Mouse (Mus musculus): ENCODE data around the gene Sprr1b. TPM values are rescaled to one million over a fixed set of nuclear protein-coding genes. Genes with fewer than 3 reads are reported as not detected.

Gene Sprr1b
- polyA plus RNA-seq, 2 experiments: 6.3 to 15.7 TPM

GRCm38 (mm10) chr3:92417782-92418181 lies 20.8 kb downstream of the Sprr1b start, which contains the start of gene Sprr2j-ps:
TSS of gene Sprr2j-ps (plus strand) at chr3:92418082.
- H3K27ac ChIP-seq (replicated peaks; ENCODE audit: low read depth, low read length): no peak within 1 kb of the TSS
- no peaks in the 10 kb centered on the region for H3K27me3 ChIP-seq (ENCODE audit: control insufficient read depth, insufficient read depth, low read length)
- H3K4me2 ChIP-seq (replicated peaks; ENCODE audit: low read depth, low read length, severe bottlenecking): no peak within 1 kb of the TSS
- H3K36me3 ChIP-seq (ENCODE audit: control insufficient read depth, insufficient read depth, low read length): no peaks in the 10 kb centered on the region
- ATAC-seq (ENCODE audit: low FRiP score, low read depth) (no peak), DNase-seq (ENCODE audit: low spot score) (no peak)
- no peaks in the 10 kb centered on the region for H3K9me3 ChIP-seq (ENCODE audit: control insufficient read depth, low read length)
- no peak within 1 kb of the TSS for H3K9ac ChIP-seq (ENCODE audit: low read depth, low read length, severe bottlenecking)
- H3K4me3 ChIP-seq (replicated peaks; ENCODE audit: low read length): no peak within 1 kb of the TSS
- no peaks in the 10 kb centered on the region for H3K4me1 ChIP-seq (ENCODE audit: control insufficient read depth, insufficient read depth, low read length)
- no peak for TF ChIP-seq POLR2A (IDR thresholded peaks at IDR 0.05; ENCODE audit: borderline replicate concordance, extremely low read depth, insufficient read depth, insufficient read length)
- 81% methylated on average over 2 of the region's 2 CpGs for WGBS

- DNase-seq (ENCODE audit: low spot score) (no peak), ATAC-seq (ENCODE audit: low FRiP score, low read depth) (no peak)
- H3K4me3 ChIP-seq (replicated peaks; ENCODE audit: low read length): no peak within 1 kb of the TSS
- no peaks in the 10 kb centered on the region for H3K9me3 ChIP-seq (ENCODE audit: control insufficient read depth, low read length)
- no peaks in the 10 kb centered on the region for H3K4me1 ChIP-seq (ENCODE audit: control insufficient read depth, insufficient read depth, low read length)
- no peaks in the 10 kb centered on the region for H3K36me3 ChIP-seq (ENCODE audit: control insufficient read depth, insufficient read depth, low read length)
- no peaks in the 10 kb centered on the region for H3K27me3 ChIP-seq (ENCODE audit: control insufficient read depth, insufficient read depth, low read length)
- no peak within 1 kb of the TSS for H3K27ac ChIP-seq (replicated peaks; ENCODE audit: low read depth, low read length)
- no peak within 1 kb of the TSS for H3K9ac ChIP-seq (ENCODE audit: low read depth, low read length, severe bottlenecking)
- whole genome bisulfite sequencing: 88% methylated on average over 2 of the region's 2 CpGs
- TF ChIP-seq POLR2A (IDR thresholded peaks at IDR 0.05; ENCODE audit: borderline replicate concordance, extremely low read depth, insufficient read depth, insufficient read length): no peak
- no peak within 1 kb of the TSS for H3K4me2 ChIP-seq (replicated peaks; ENCODE audit: low read depth, low read length, severe bottlenecking)
Measured at GRCm38 (mm10) chr3:92407691-92408090, 30.9 kb downstream of the Sprr1b start, which contains the start of gene Sprr2i. TSS of gene Sprr2i (plus strand) at chr3:92407991.

- DNase-seq (ENCODE audit: low spot score) (no peak), ATAC-seq (ENCODE audit: low FRiP score, low read depth) (no peak)
Measured at GRCm38 (mm10) chr3:92394301-92394700, 44.3 kb downstream of the Sprr1b start.

More at GRCm38 (mm10) chr3:92394301-92394700, 44.3 kb downstream of the Sprr1b start:
- TF ChIP-seq POLR2A (IDR thresholded peaks at IDR 0.05; ENCODE audit: borderline replicate concordance, extremely low read depth, insufficient read depth, insufficient read length): no peak
- no peak overlapping the region for H3K9ac ChIP-seq (ENCODE audit: low read depth, low read length, severe bottlenecking)
- no peaks in the 10 kb centered on the region for H3K27me3 ChIP-seq (ENCODE audit: control insufficient read depth, insufficient read depth, low read length)
- 62% methylated on average over 1 of the region's 1 CpGs for WGBS
- H3K4me2 ChIP-seq (replicated peaks; ENCODE audit: low read depth, low read length, severe bottlenecking): no peak overlapping the region
- H3K36me3 ChIP-seq (ENCODE audit: control insufficient read depth, insufficient read depth, low read length): no peaks in the 10 kb centered on the region
- no peak overlapping the region for H3K4me3 ChIP-seq (replicated peaks; ENCODE audit: low read length)
- no peaks in the 10 kb centered on the region for H3K9me3 ChIP-seq (ENCODE audit: control insufficient read depth, low read length)
- no peak overlapping the region for H3K27ac ChIP-seq (replicated peaks; ENCODE audit: low read depth, low read length)
- no peaks in the 10 kb centered on the region for H3K4me1 ChIP-seq (ENCODE audit: control insufficient read depth, insufficient read depth, low read length)

Other genes starting within 250 kb of the Sprr1b start
- gene Sprr2a1, start 223.0 kb downstream of the Sprr1b start, polyA plus RNA-seq (2012; rRNA removed): 0.19 and 0.29 TPM in 2 replicates
- gene Sprr2a1, start 223.0 kb downstream of the Sprr1b start, polyA plus RNA-seq (2014; fragmentation: Nextera tagmentation; extraction: Ambion mirVana): 0.26 and 0.45 TPM in 2 replicates
- gene Sprr2a2, start 222.9 kb downstream of the Sprr1b start, polyA plus RNA-seq (2012; rRNA removed): 10.2 and 21.5 TPM in 2 replicates
- 9.4 and 9.7 TPM in 2 replicates for gene Sprr2a2, start 222.9 kb downstream of the Sprr1b start, polyA plus RNA-seq (2014; fragmentation: Nextera tagmentation; extraction: Ambion mirVana)
- gene Sprr2a3, start 153.4 kb downstream of the Sprr1b start, polyA plus RNA-seq (2012; rRNA removed): 0.63 TPM in 2 replicates
- 0.44 and 0.52 TPM in 2 replicates for gene Sprr2a3, start 153.4 kb downstream of the Sprr1b start, polyA plus RNA-seq (2014; fragmentation: Nextera tagmentation; extraction: Ambion mirVana)
- gene Sprr2b, start 122.2 kb downstream of the Sprr1b start, polyA plus RNA-seq (2012; rRNA removed): not detected in 2 replicates
- not detected in 2 replicates for gene Sprr2b, start 122.2 kb downstream of the Sprr1b start, polyA plus RNA-seq (2014; fragmentation: Nextera tagmentation; extraction: Ambion mirVana)
- not detected in 2 replicates for gene Sprr2d, start 99.6 kb downstream of the Sprr1b start, polyA plus RNA-seq (2012; rRNA removed)
- gene Sprr2d, start 99.6 kb downstream of the Sprr1b start, polyA plus RNA-seq (2014; fragmentation: Nextera tagmentation; extraction: Ambion mirVana): not detected in 2 replicates
- gene Sprr2e, start 86.6 kb downstream of the Sprr1b start, polyA plus RNA-seq (2012; rRNA removed): not detected in 2 replicates
- gene Sprr2e, start 86.6 kb downstream of the Sprr1b start, polyA plus RNA-seq (2014; fragmentation: Nextera tagmentation; extraction: Ambion mirVana): not detected in 2 replicates
- gene Sprr2f, start 73.6 kb downstream of the Sprr1b start, polyA plus RNA-seq (2012; rRNA removed): 0.27 and 0.43 TPM in 2 replicates
- not detected in 2 replicates for gene Sprr2f, start 73.6 kb downstream of the Sprr1b start, polyA plus RNA-seq (2014; fragmentation: Nextera tagmentation; extraction: Ambion mirVana)
- 0.09 TPM in 1 of 2 replicates, not detected in the other for gene Sprr2h, start 53.1 kb downstream of the Sprr1b start, polyA plus RNA-seq (2012; rRNA removed)
- gene Sprr2h, start 53.1 kb downstream of the Sprr1b start, polyA plus RNA-seq (2014; fragmentation: Nextera tagmentation; extraction: Ambion mirVana): 0.28 TPM in 1 of 2 replicates, not detected in the other
- gene Sprr2i, start 30.8 kb downstream of the Sprr1b start, polyA plus RNA-seq (2012; rRNA removed): not detected in 2 replicates
- not detected in 2 replicates for gene Sprr2i, start 30.8 kb downstream of the Sprr1b start, polyA plus RNA-seq (2014; fragmentation: Nextera tagmentation; extraction: Ambion mirVana)
- gene Sprr2j-ps, start 20.7 kb downstream of the Sprr1b start, polyA plus RNA-seq (2012; rRNA removed): not detected in 2 replicates
- 0.39 TPM in 1 of 2 replicates, not detected in the other for gene Sprr2j-ps, start 20.7 kb downstream of the Sprr1b start, polyA plus RNA-seq (2014; fragmentation: Nextera tagmentation; extraction: Ambion mirVana)
- gene Gm9774, start 9.4 kb downstream of the Sprr1b start, polyA plus RNA-seq (2012; rRNA removed): 6.2 and 7.4 TPM in 2 replicates
- gene Gm9774, start 9.4 kb downstream of the Sprr1b start, polyA plus RNA-seq (2014; fragmentation: Nextera tagmentation; extraction: Ambion mirVana): 5.1 and 5.9 TPM in 2 replicates
- not detected in 2 replicates for gene Sprr2k, start 6.2 kb downstream of the Sprr1b start, polyA plus RNA-seq (2012; rRNA removed)
- not detected in 2 replicates for gene Sprr2k, start 6.2 kb downstream of the Sprr1b start, polyA plus RNA-seq (2014; fragmentation: Nextera tagmentation; extraction: Ambion mirVana)
- not detected in 2 replicates for gene Sprr3, start 19.9 kb upstream of the Sprr1b start, polyA plus RNA-seq (2012; rRNA removed)
- gene Sprr3, start 19.9 kb upstream of the Sprr1b start, polyA plus RNA-seq (2014; fragmentation: Nextera tagmentation; extraction: Ambion mirVana): 0.25 TPM in 1 of 2 replicates, not detected in the other
- 6.4 and 6.5 TPM in 2 replicates for gene Sprr1a, start 47.1 kb upstream of the Sprr1b start, polyA plus RNA-seq (2012; rRNA removed)
- 12.7 and 21.2 TPM in 2 replicates for gene Sprr1a, start 47.1 kb upstream of the Sprr1b start, polyA plus RNA-seq (2014; fragmentation: Nextera tagmentation; extraction: Ambion mirVana)
- gene Sprr4, start 61.7 kb upstream of the Sprr1b start, polyA plus RNA-seq (2012; rRNA removed): not detected in 2 replicates
- not detected in 2 replicates for gene Sprr4, start 61.7 kb upstream of the Sprr1b start, polyA plus RNA-seq (2014; fragmentation: Nextera tagmentation; extraction: Ambion mirVana)
- not detected in 2 replicates for gene 2310046K23Rik, start 95.7 kb upstream of the Sprr1b start, polyA plus RNA-seq (2012; rRNA removed)
- gene 2310046K23Rik, start 95.7 kb upstream of the Sprr1b start, polyA plus RNA-seq (2014; fragmentation: Nextera tagmentation; extraction: Ambion mirVana): not detected in 2 replicates
- gene Ivl, start 134.9 kb upstream of the Sprr1b start, polyA plus RNA-seq (2012; rRNA removed): 0.12 and 0.14 TPM in 2 replicates
- gene Ivl, start 134.9 kb upstream of the Sprr1b start, polyA plus RNA-seq (2014; fragmentation: Nextera tagmentation; extraction: Ambion mirVana): 0.14 and 0.72 TPM in 2 replicates
- not detected in 2 replicates for gene Smcp, start 150.2 kb upstream of the Sprr1b start, polyA plus RNA-seq (2012; rRNA removed)
- gene Smcp, start 150.2 kb upstream of the Sprr1b start, polyA plus RNA-seq (2014; fragmentation: Nextera tagmentation; extraction: Ambion mirVana): not detected in 2 replicates
- not detected in 2 replicates for gene 2210017I01Rik, start 168.7 kb upstream of the Sprr1b start, polyA plus RNA-seq (2012; rRNA removed)
- not detected in 2 replicates for gene 2210017I01Rik, start 168.7 kb upstream of the Sprr1b start, polyA plus RNA-seq (2014; fragmentation: Nextera tagmentation; extraction: Ambion mirVana)
- gene Lce6a, start 182.9 kb upstream of the Sprr1b start, polyA plus RNA-seq (2012; rRNA removed): not detected in 2 replicates
- 0.59 TPM in 1 of 2 replicates, not detected in the other for gene Lce6a, start 182.9 kb upstream of the Sprr1b start, polyA plus RNA-seq (2014; fragmentation: Nextera tagmentation; extraction: Ambion mirVana)
- gene Lce1a1, start 209.5 kb upstream of the Sprr1b start, polyA plus RNA-seq (2012; rRNA removed): not detected in 2 replicates
- gene Lce1a1, start 209.5 kb upstream of the Sprr1b start, polyA plus RNA-seq (2014; fragmentation: Nextera tagmentation; extraction: Ambion mirVana): not detected in 2 replicates
- gene Lce1b, start 218.1 kb upstream of the Sprr1b start, polyA plus RNA-seq (2012; rRNA removed): not detected in 2 replicates
- not detected in 2 replicates for gene Lce1b, start 218.1 kb upstream of the Sprr1b start, polyA plus RNA-seq (2014; fragmentation: Nextera tagmentation; extraction: Ambion mirVana)
- not detected in 2 replicates for gene Lce1a2, start 231.5 kb upstream of the Sprr1b start, polyA plus RNA-seq (2012; rRNA removed)
- not detected in 2 replicates for gene Lce1a2, start 231.5 kb upstream of the Sprr1b start, polyA plus RNA-seq (2014; fragmentation: Nextera tagmentation; extraction: Ambion mirVana)
- gene Lce1c, start 240.5 kb upstream of the Sprr1b start, polyA plus RNA-seq (2012; rRNA removed): not detected in 2 replicates
- gene Lce1c, start 240.5 kb upstream of the Sprr1b start, polyA plus RNA-seq (2014; fragmentation: Nextera tagmentation; extraction: Ambion mirVana): not detected in 2 replicates
- not detected in 2 replicates for gene Lce1d, start 248.4 kb upstream of the Sprr1b start, polyA plus RNA-seq (2012; rRNA removed)
- gene Lce1d, start 248.4 kb upstream of the Sprr1b start, polyA plus RNA-seq (2014; fragmentation: Nextera tagmentation; extraction: Ambion mirVana): not detected in 2 replicates